Mouse (Mus musculus) frontal cortex, postnatal 25 days (tissue): Measurements from ENCODE around the gene Cybc1.

ENCODE experiments used
- DNase-seq, 2 experiments: peaks; one replicate each; pipeline ENCODE4 v3.0.0; 2022; ENCODE audit warnings: low spot score in 2 of 2

Cybc1 gene

GRCm38 (mm10) chr11:121229018-121229439 is at the start of gene Cybc1:
TSS of gene Cybc1 (minus strand) at chr11:121229322.
- DNase-seq, result peak; percentile 47 to 49

- no peak for DNase-seq
Observed at GRCm38 (mm10) chr11:121278011-121278410, 48.9 kb upstream of the Cybc1 start.

GRCm38 (mm10) chr11:121277516-121277915 is 48.4 kb upstream of the Cybc1 start:
- no peak for DNase-seq

- DNase-seq, result no peak
Observed at GRCm38 (mm10) chr11:121261074-121261473, 32.0 kb upstream of the Cybc1 start.

GRCm38 (mm10) chr11:121260211-121260906 is 31.2 kb upstream of the Cybc1 start:
- peak; percentile 13 to 19 for DNase-seq

GRCm38 (mm10) chr11:121259160-121260100 is 30.3 kb upstream of the Cybc1 start, which contains the start of gene Foxk2:
TSS of gene Foxk2 (plus strand) at chr11:121259990.
- DNase-seq, result peak; percentile 71 to 83

- DNase-seq, result no peak
Observed at GRCm38 (mm10) chr11:121250196-121250595, 21.1 kb upstream of the Cybc1 start.

- no peak for DNase-seq
Observed at GRCm38 (mm10) chr11:121239669-121240068, 10.5 kb upstream of the Cybc1 start.

GRCm38 (mm10) chr11:121237345-121238128 is 8.4 kb upstream of the Cybc1 start:
- no peak for DNase-seq

GRCm38 (mm10) chr11:121236564-121237344 is 7.6 kb upstream of the Cybc1 start, which contains the start of gene Narf:
TSS of gene Narf (plus strand) at chr11:121237253.
- peak; percentile 95 to 98 for DNase-seq

GRCm38 (mm10) chr11:121235475-121236238 is 6.5 kb upstream of the Cybc1 start:
- DNase-seq, result no peak

GRCm38 (mm10) chr11:121232706-121233105 is 3.6 kb upstream of the Cybc1 start:
- no peak for DNase-seq

GRCm38 (mm10) chr11:121231628-121232291 is 2.6 kb upstream of the Cybc1 start:
- DNase-seq, result no peak

- DNase-seq, result no peak
Observed at GRCm38 (mm10) chr11:121231191-121231590, 2.1 kb upstream of the Cybc1 start.

- no peak for DNase-seq
Observed at GRCm38 (mm10) chr11:121228129-121229017, 749 bp downstream of the Cybc1 start.

- no peak for DNase-seq
Observed at GRCm38 (mm10) chr11:121221321-121222010, 7.7 kb downstream of the Cybc1 start.

- no peak for DNase-seq
Observed at GRCm38 (mm10) chr11:121220771-121221170, 8.4 kb downstream of the Cybc1 start.

- DNase-seq, result no peak
Observed at GRCm38 (mm10) chr11:121219776-121220175, 9.3 kb downstream of the Cybc1 start.
